Mouse (Mus musculus) lung, adult 18-20 months (tissue): Measurements from ENCODE around the gene Csnk1g1.

ENCODE experiments used
- DNase-seq, 2 experiments: peaks; one replicate each; pipeline ENCODE4 v3.0.0; 2022; ENCODE audit warnings: mixed read lengths in 2 of 2

The Csnk1g1 gene

GRCm38 (mm10) chr9:65908394-65909300 is at the start of gene Csnk1g1, which contains the start of gene Trip4:
Gene Csnk1g1 (plus strand): TSS chr9:65908924.
Gene Trip4 (minus strand): TSS chr9:65908794.
- DNase-seq = peak; percentile 97 to 98

- no peak for DNase-seq
Measured at GRCm38 (mm10) chr9:65859656-65860055, 49.1 kb upstream of the Csnk1g1 start.

GRCm38 (mm10) chr9:65884564-65885315 is 24.0 kb upstream of the Csnk1g1 start:
- peak; percentile 90 to 92 for DNase-seq

GRCm38 (mm10) chr9:65890143-65890628 is 18.5 kb upstream of the Csnk1g1 start, which contains the start of gene Pclaf:
Gene Pclaf (plus strand): TSS chr9:65890237.
- peak; percentile 65 to 70 for DNase-seq

DNA sequence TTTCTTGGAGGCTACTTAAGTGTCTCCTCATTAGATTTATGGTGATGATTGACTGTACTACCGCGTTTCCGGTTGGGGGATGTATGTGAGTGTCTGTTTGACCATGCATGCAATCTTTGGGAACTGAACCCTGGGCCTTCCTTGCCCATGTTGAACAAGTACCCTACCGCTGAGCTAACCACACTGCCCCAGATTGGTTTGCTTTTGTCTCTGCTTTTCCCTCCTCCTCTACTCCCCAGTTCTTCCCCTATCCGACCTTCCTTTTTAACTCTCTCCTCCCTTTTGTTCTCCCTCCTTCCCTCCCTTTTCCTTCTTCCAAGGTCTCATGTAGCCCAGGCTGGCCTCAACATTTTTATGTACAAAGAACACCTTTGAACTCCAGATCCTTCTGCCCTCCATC is 17.6 kb upstream of the Csnk1g1 start:
- DNase-seq = no peak

DNA sequence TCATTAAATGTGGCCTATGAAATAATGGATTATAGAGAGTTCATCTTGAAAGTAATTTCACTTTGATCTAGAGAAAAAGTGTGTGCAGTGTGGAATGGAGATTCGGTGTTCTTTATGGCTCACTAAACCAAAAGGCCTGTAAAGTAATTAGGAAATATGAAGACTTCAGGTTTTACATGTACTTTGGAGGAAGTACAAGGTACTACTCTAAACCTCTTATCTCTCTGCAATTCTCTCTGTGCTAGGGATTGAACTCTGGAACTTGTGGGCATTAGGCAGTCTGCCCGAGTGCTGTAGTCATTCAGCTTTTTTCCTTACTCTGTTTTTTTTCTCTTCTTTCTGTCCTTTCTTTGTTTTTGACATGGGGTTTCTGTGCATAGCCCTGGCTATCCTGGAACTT is 11.7 kb upstream of the Csnk1g1 start:
- DNase-seq = no peak

- DNase-seq = no peak
Measured at GRCm38 (mm10) chr9:65902879-65903278, 5.8 kb upstream of the Csnk1g1 start.

- DNase-seq = no peak
Measured at GRCm38 (mm10) chr9:65903419-65903818, 5.3 kb upstream of the Csnk1g1 start.

GRCm38 (mm10) chr9:65909301-65909801 is 627 bp downstream of the Csnk1g1 start:
- peak; percentile 57 for DNase-seq

- no peak for DNase-seq
Measured at GRCm38 (mm10) chr9:65909837-65910236, 1.1 kb downstream of the Csnk1g1 start.

- DNase-seq = no peak
Measured at GRCm38 (mm10) chr9:65913976-65914375, 5.3 kb downstream of the Csnk1g1 start.

- no peak for DNase-seq
Measured at GRCm38 (mm10) chr9:65917015-65917414, 8.3 kb downstream of the Csnk1g1 start.

DNA sequence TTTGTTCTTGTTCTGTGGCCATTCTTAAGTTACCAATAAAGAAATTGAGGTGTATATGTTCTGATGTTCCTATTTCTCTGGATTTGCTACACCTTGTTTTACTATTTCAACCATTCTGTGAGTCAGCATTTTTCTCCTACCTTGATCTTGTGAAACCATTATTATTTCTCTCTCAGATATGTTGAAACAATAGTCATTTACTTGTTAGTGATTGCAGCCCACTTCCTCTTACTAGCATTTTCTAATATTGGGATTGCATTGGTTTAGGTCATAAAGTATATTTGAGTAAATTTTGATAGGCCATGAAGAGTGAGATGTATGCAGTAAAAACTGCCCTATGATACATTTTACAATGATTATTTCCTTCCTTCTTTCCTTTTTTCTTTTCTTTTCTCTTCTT is 19.7 kb downstream of the Csnk1g1 start:
- no peak for DNase-seq

DNA sequence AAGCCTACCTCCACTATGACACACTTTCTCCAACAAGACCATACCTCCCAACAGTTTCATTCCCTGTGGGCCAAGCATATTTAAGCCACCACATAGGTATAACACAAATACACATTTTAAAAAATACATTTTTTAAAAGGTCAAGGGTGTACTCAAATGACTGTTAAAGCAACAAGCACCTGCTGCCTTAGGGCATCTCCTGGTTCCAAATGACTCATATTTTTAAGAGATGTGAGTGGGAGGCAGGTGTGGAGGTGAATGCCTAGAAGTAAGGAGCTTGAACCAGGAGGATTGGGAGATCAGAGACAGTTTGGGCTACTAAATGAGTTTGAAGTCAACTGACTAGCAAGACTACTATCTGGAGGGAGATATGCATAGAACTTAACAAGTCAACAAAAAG is 21.1 kb downstream of the Csnk1g1 start:
- DNase-seq = no peak

- DNase-seq = no peak
Measured at GRCm38 (mm10) chr9:65937566-65937965, 28.8 kb downstream of the Csnk1g1 start.

GRCm38 (mm10) chr9:65951082-65951587 is 42.4 kb downstream of the Csnk1g1 start:
- no peak for DNase-seq

- DNase-seq = no peak
Measured at GRCm38 (mm10) chr9:65970009-65970408, 61.3 kb downstream of the Csnk1g1 start.

DNA sequence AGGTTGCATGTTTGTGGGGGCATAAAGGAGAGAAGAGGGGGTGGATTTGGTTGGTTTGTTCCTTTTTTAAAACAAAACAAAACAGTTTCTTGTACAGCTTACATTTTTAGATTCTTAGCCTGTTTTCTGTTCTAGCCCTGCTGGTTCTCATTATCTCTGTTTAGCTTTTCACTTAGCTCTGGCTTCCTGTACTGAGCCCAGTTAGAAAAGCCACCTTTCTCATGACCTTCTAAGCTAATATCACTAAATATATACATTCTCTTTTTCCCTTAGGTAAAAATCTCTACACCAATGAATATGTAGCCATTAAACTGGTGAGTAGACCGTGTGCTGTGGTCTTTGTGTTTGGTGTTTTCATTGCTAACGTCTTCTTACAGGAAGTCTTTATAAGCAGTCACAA is 64.5 kb downstream of the Csnk1g1 start:
- no peak for DNase-seq

DNA sequence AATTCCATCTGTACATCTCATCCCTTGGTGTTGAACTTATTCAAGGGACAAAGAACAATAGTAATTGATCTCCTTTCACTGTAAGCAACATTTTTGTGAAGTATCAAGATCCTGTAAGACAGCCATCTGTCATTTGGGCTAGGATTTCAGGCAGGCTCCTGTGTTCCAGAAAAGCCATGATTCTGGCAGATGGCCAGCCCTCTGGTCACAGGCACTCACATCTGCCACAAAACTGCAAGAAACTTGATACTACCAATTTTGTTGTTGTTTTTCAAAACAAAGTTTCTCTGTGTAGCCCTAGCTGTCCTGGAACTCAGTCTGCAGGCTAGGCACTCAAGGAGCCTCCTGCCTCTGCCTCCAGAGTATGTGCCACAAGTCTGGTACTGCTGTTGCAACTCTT is 67.2 kb downstream of the Csnk1g1 start:
- no peak for DNase-seq

DNA sequence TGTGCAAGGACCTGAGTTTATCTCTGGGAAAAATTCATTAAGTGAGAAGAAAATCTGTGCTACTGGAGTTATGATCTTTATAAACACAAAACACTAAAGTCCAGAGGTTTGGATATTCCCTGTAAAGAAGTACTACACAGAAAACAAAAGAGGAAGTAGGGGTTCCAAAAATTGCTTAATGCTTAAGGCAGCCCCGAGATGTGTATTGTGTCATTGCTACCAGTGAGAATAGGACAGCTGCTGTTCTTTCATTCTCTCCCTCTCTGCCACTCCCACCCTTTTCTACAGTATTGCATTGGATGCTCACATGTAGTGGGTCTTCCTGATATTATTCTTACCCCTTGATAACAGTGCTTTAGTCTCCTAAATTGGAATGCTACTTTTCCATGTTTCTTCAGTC is 74.1 kb downstream of the Csnk1g1 start:
- no peak for DNase-seq

- DNase-seq = no peak
Measured at GRCm38 (mm10) chr9:65987021-65987420, 78.3 kb downstream of the Csnk1g1 start.

- no peak for DNase-seq
Measured at GRCm38 (mm10) chr9:65995603-65996376, 87.1 kb downstream of the Csnk1g1 start.
